Mouse (Mus musculus): ENCODE measurements at regions not wholly inside any gene's neighbourhood (a gene's known extent, or its start where the extent isn't known, plus 50 kb on each side); places are given as distances from the start of the nearest gene placed in this dataset.
"Not testable (repeated sequence)": the region's sequence is repeated elsewhere in the genome, so short reads cannot be mapped to it uniquely, and the experiment has no call there.

DNA sequence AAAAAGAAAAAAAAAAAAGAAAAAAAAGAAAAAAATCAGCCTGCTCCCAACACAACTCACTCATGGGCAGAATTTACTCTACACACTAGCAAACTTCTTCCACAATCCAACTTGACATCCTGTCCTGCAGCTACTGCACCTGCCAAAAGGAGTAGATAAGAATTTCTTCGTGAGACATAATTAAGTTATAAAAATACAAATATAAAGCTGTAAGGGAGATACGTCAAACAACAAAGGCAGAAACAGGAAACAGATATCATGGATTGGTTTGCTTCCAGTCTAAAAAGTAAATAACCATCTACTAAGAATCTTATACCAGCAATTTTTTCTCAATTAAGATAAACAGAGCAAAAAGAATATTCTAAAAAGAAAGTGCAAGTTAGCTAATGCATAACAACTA is 390.3 kb downstream of the Pih1d3 start:
- DNase-seq (ENCODE audit: low spot score) (no peak), ATAC-seq (no peak)
- H3K27ac ChIP-seq (ENCODE audit: low read depth, low read length): no peak overlapping the region
- no peak overlapping the region for H3K4me2 ChIP-seq (ENCODE audit: low read length)
- H3K27me3 ChIP-seq (replicated peaks; ENCODE audit: control insufficient read depth, insufficient read depth, low read length): no peaks in the 10 kb centered on the region
- no peak overlapping the region for H3K4me3 ChIP-seq (ENCODE audit: low read depth, low read length)
- H3K36me3 ChIP-seq (ENCODE audit: control insufficient read depth, insufficient read depth, low read length): no peaks in the 10 kb centered on the region
- H3K4me1 ChIP-seq (ENCODE audit: control insufficient read depth, insufficient read depth, low read length): no peaks in the 10 kb centered on the region
- H3K9ac ChIP-seq (ENCODE audit: low read length): no peak overlapping the region
- WGBS: 91% methylated on average over 2 of the region's 2 CpGs
- H3K9me3 ChIP-seq (replicated peaks; ENCODE audit: control insufficient read depth, low read length): no peaks in the 10 kb centered on the region

DNA sequence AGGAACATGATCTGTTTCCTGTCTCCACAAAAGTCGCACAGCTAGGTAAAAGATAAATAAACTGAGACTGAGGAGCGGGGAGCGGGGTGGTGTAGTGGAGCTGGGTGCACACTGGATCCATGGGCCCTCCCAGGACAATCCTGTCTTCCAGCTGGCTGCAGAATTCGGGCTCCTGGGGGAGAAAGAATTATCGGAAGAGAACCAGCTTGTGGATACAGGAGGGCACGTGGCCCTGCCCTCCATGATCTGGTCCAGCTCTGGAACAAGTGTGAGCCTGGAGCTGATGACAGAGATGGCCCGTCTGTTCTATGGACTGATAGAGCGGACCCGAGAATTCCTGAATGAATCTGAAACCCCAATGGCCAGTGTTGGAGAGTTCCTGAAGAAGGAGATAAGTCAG is 392.6 kb downstream of the Pih1d3 start:
- not testable (repeated sequence) for H3K9me3 ChIP-seq (replicated peaks; ENCODE audit: control insufficient read depth, low read length); H3K4me1 ChIP-seq (ENCODE audit: control insufficient read depth, insufficient read depth, low read length); H3K9ac ChIP-seq (ENCODE audit: low read length); H3K36me3 ChIP-seq (ENCODE audit: control insufficient read depth, insufficient read depth, low read length); H3K27me3 ChIP-seq (replicated peaks; ENCODE audit: control insufficient read depth, insufficient read depth, low read length); ATAC-seq; H3K27ac ChIP-seq (ENCODE audit: low read depth, low read length); H3K4me3 ChIP-seq (ENCODE audit: low read depth, low read length); DNase-seq (ENCODE audit: low spot score); H3K4me2 ChIP-seq (ENCODE audit: low read length)
- 97% methylated on average over 4 of the region's 9 CpGs for WGBS

DNA sequence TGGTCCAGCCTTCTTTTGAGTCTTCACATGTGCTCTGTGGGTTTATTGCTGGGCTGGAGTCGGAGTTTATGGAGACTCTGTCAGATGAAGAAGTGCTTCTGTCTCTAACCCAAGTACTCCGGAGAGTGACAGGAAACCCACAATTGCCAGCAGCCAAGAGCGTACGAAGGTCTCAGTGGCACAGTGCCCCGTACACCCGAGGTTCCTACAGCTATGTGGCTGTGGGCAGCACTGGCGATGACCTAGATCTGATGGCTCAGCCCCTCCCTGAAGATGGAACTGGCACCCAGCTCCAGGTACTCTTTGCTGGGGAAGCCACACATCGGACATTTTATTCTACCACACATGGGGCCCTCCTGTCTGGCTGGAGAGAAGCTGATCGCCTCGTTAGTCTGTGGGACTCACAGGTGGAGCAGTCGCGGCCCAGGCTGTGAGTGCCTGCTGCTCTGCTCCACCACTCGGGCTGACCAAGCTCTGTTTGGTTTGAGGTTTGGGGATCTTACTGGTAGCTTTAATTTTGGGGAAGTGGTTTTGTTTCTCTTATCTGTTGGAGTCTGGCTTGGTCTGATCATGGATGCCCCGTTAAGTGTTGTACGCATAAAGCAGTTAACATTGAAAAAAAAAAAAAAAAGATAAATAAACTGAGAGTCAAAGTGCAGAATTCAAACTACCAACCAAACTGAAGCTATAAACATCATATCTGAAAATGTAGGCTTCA is 393.8 kb downstream of the Pih1d3 start:
- not testable (repeated sequence) for DNase-seq (ENCODE audit: low spot score); H3K9me3 ChIP-seq (replicated peaks; ENCODE audit: control insufficient read depth, low read length); H3K27ac ChIP-seq (ENCODE audit: low read depth, low read length); H3K4me2 ChIP-seq (ENCODE audit: low read length); H3K36me3 ChIP-seq (ENCODE audit: control insufficient read depth, insufficient read depth, low read length); H3K4me3 ChIP-seq (ENCODE audit: low read depth, low read length); H3K4me1 ChIP-seq (ENCODE audit: control insufficient read depth, insufficient read depth, low read length); H3K9ac ChIP-seq (ENCODE audit: low read length); H3K27me3 ChIP-seq (replicated peaks; ENCODE audit: control insufficient read depth, insufficient read depth, low read length); ATAC-seq
- 89% methylated on average over 11 of the region's 15 CpGs for WGBS

DNA sequence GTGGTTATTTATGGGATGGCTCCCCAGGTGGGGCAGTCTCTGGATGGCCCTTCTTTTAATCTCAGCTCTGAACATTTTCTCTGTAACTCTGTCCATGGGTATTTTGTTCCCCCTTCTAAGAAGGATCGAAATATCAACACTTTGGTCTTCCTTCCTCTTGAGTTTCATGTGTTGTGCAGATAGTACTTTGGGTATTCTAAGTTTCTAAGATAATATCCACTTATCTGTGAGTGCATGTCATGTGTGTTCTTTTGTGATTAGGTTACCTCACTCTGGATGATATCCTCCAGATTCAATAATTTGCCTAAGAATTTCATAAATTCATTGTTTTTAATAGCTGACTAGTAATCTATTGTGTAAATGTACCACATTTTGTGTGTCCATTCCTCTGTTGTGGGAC is 411.7 kb downstream of the Pih1d3 start:
- 91% methylated on average over 1 of the region's 1 CpGs for WGBS
- H3K4me3 ChIP-seq (ENCODE audit: low read depth, low read length): no peak overlapping the region
- ATAC-seq (no peak), DNase-seq (ENCODE audit: low spot score) (no peak)
- H3K27me3 ChIP-seq (replicated peaks; ENCODE audit: control insufficient read depth, insufficient read depth, low read length): no peaks in the 10 kb centered on the region
- no peak overlapping the region for H3K4me2 ChIP-seq (ENCODE audit: low read length)
- H3K9ac ChIP-seq (ENCODE audit: low read length): no peak overlapping the region
- no peak overlapping the region for H3K27ac ChIP-seq (ENCODE audit: low read depth, low read length)
- no peaks in the 10 kb centered on the region for H3K4me1 ChIP-seq (ENCODE audit: control insufficient read depth, insufficient read depth, low read length)
- H3K9me3 ChIP-seq (replicated peaks; ENCODE audit: control insufficient read depth, low read length): no peaks in the 10 kb centered on the region
- no peaks in the 10 kb centered on the region for H3K36me3 ChIP-seq (ENCODE audit: control insufficient read depth, insufficient read depth, low read length)

DNA sequence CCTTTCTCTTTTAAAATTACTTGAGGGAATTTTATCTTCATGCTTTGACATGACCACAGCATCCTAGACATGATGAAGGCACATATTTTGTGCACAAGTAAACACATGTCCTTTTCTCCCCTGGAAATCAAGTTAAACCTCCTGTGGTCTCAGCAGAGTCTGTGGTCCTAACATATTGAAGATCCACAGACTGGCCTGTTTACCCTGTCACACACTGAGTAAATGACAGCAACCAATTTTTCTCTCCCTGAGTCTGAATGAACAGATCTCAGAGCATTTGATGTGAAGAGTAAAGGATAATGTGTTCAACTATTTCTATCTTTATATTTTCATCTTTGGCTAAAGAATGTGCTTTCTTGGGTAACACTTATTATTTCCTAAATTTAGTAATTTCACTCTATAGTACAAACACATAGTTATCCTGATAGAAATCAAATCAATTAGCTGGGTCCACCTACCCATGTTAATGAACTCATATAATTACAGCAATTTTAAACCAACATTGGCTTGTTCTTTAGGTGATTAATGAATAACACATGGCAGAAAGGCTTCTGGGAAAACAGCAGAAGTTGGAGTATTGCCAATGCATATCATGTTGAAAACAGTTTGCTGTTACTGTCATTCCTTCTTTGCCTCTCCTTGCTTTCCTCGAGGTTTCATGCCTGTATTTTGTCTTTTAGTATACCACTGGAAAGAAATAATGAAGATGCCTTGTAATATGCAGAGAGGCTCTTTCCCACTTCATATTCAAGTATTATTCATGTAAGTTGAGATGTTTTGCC is 414.1 kb downstream of the Pih1d3 start:
- Histone ChIP-seq H3K4me2 (ENCODE audit: low read length) (no peak overlapping the region), H3K4me3 (ENCODE audit: low read depth, low read length) (no peak overlapping the region), H3K9me3 (replicated peaks; ENCODE audit: control insufficient read depth, low read length) (no peaks in the 10 kb centered on the region), H3K36me3 (ENCODE audit: control insufficient read depth, insufficient read depth, low read length) (no peaks in the 10 kb centered on the region), H3K27ac (ENCODE audit: low read depth, low read length) (no peak overlapping the region), H3K4me1 (ENCODE audit: control insufficient read depth, insufficient read depth, low read length) (no peaks in the 10 kb centered on the region), H3K9ac (ENCODE audit: low read length) (no peak overlapping the region), H3K27me3 (replicated peaks; ENCODE audit: control insufficient read depth, insufficient read depth, low read length) (no peaks in the 10 kb centered on the region)
- peak; percentile 82 for DNase-seq (ENCODE audit: low spot score)
- peak; percentile 76 for ATAC-seq
- 22% methylated on average over 1 of the region's 1 CpGs for WGBS

DNA sequence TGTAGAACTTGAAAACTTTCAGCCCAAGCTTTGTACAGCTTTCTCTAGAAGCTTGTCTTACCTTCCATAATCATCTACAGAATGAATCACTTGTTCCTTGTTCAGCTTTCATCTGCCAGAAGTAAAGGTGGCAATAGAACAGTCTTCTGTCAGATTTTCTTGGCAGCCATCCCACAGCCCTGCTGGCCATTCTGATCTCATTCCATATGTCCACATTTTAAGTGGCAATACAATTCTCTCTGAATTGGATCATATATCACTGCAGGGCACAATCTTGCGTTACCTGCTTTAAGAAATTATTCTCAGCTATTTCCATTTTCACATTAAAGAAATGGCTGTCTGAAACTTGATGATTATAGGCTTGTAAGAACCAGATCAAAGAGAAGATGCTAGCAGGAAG is 422.5 kb downstream of the Pih1d3 start:
- no peaks in the 10 kb centered on the region for H3K4me1 ChIP-seq (ENCODE audit: control insufficient read depth, insufficient read depth, low read length)
- ATAC-seq (no peak), DNase-seq (ENCODE audit: low spot score) (peak; percentile 14)

DNA sequence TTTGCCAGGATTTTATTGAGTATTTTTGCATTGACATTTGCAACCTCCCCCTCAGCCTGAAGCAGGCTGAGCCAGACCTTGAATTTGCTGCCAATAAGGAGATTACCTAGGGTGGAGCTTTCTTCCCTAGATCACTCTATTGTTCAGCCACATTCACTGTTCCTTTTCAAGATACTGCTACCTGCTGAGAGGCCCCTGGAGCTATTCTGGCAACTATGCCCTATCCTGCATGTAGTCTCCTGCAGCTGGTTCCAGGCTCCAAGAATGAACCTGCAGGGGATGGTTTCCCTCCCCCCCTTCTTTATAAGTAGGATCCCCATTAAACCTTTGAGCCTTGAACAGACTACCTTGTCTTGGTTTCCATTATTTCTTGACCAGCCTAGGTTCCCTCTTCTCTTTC is 455.9 kb downstream of the Pih1d3 start:
- no peak overlapping the region for H3K27ac ChIP-seq (ENCODE audit: low read depth, low read length)
- H3K4me3 ChIP-seq (ENCODE audit: low read depth, low read length): no peak overlapping the region
- ATAC-seq: no peak

More for the DNA sequence above, 422.5 kb downstream of the Pih1d3 start:
- Histone ChIP-seq H3K4me2 (ENCODE audit: low read length) (no peak overlapping the region), H3K9me3 (replicated peaks; ENCODE audit: control insufficient read depth, low read length) (no peaks in the 10 kb centered on the region), H3K9ac (ENCODE audit: low read length) (no peak overlapping the region), H3K27ac (ENCODE audit: low read depth, low read length) (no peak overlapping the region), H3K27me3 (replicated peaks; ENCODE audit: control insufficient read depth, insufficient read depth, low read length) (no peaks in the 10 kb centered on the region), H3K36me3 (ENCODE audit: control insufficient read depth, insufficient read depth, low read length) (no peaks in the 10 kb centered on the region), H3K4me3 (ENCODE audit: low read depth, low read length) (no peak overlapping the region)
- WGBS: 59% methylated on average over 1 of the region's 1 CpGs

More for the DNA sequence above, 455.9 kb downstream of the Pih1d3 start:
- no peaks in the 10 kb centered on the region for H3K27me3 ChIP-seq (replicated peaks; ENCODE audit: control insufficient read depth, insufficient read depth, low read length)
- H3K9me3 ChIP-seq (replicated peaks; ENCODE audit: control insufficient read depth, low read length): no peaks in the 10 kb centered on the region
- H3K9ac ChIP-seq (ENCODE audit: low read length): no peak overlapping the region
- no peaks in the 10 kb centered on the region for H3K36me3 ChIP-seq (ENCODE audit: control insufficient read depth, insufficient read depth, low read length)
- H3K4me2 ChIP-seq (ENCODE audit: low read length): no peak overlapping the region
- no peaks in the 10 kb centered on the region for H3K4me1 ChIP-seq (ENCODE audit: control insufficient read depth, insufficient read depth, low read length)
- DNase-seq (ENCODE audit: low spot score): no peak
